Mouse (Mus musculus) T-cell, adult 2 months (primary cell): ENCODE measurements around the gene Slc37a4.
A peak's percentile ranks its signal among the peaks of the same experiment; 100 is the strongest.
"Not testable (repeated sequence)": the region's sequence is repeated elsewhere in the genome, so short reads cannot be mapped to it uniquely, and the experiment has no call there.

Experiments used
- DNase-seq: peaks from one replicate; pipeline ENCODE4 v3.0.0; 2022; ENCODE audit warnings: low spot score

Slc37a4 gene

GRCm38 (mm10) chr9:44398551-44398950 is 1.9 kb downstream of the Slc37a4 start:
- no peak for DNase-seq

- DNase-seq: no peak
These were observed 2.6 kb downstream of the Slc37a4 start for GRCm38 (mm10) chr9:44399114-44399794.

GRCm38 (mm10) chr9:44399795-44400114 is 3.1 kb downstream of the Slc37a4 start:
- no peak for DNase-seq

- no peak for DNase-seq
These were observed 4.4 kb downstream of the Slc37a4 start for GRCm38 (mm10) chr9:44401081-44401480.

- no peak for DNase-seq
These were observed 8.4 kb downstream of the Slc37a4 start for GRCm38 (mm10) chr9:44405011-44405410.

GRCm38 (mm10) chr9:44406906-44407751 is 10.5 kb downstream of the Slc37a4 start, which contains the start of the genes Rps25 and Trappc4:
TSS of gene Rps25 (plus strand) at chr9:44407139.
TSS of gene Trappc4 (minus strand) at chr9:44407600.
- DNase-seq: peak; percentile 91

GRCm38 (mm10) chr9:44407752-44408097 is 11.1 kb downstream of the Slc37a4 start:
- no peak for DNase-seq

- not testable (repeated sequence) for DNase-seq
These were observed 12.0 kb downstream of the Slc37a4 start for GRCm38 (mm10) chr9:44408693-44409092.

- no peak for DNase-seq
These were observed 14.1 kb downstream of the Slc37a4 start for GRCm38 (mm10) chr9:44410647-44411336.

- DNase-seq: no peak
These were observed 15.0 kb downstream of the Slc37a4 start for GRCm38 (mm10) chr9:44411601-44412130.

- DNase-seq: no peak
These were observed 15.7 kb downstream of the Slc37a4 start for GRCm38 (mm10) chr9:44412306-44412705.

GRCm38 (mm10) chr9:44412781-44413180 is 16.1 kb downstream of the Slc37a4 start:
- DNase-seq: no peak

- DNase-seq: no peak
These were observed 20.7 kb downstream of the Slc37a4 start for GRCm38 (mm10) chr9:44417156-44417891.

- DNase-seq: peak; percentile 90
These were observed 21.3 kb downstream of the Slc37a4 start for GRCm38 (mm10) chr9:44417892-44418363.

- no peak for DNase-seq
These were observed 22.1 kb downstream of the Slc37a4 start, which contains the start of gene Ccdc84 for GRCm38 (mm10) chr9:44418519-44419385. TSS of gene Ccdc84 (minus strand) at chr9:44418569.

GRCm38 (mm10) chr9:44419730-44420129 is 23.1 kb downstream of the Slc37a4 start:
- DNase-seq: not testable (repeated sequence)

- no peak for DNase-seq
These were observed 23.7 kb downstream of the Slc37a4 start for GRCm38 (mm10) chr9:44420280-44420898.

- DNase-seq: no peak
These were observed 26.9 kb downstream of the Slc37a4 start for GRCm38 (mm10) chr9:44423576-44423975.

GRCm38 (mm10) chr9:44432577-44433185 is 36.0 kb downstream of the Slc37a4 start:
- DNase-seq: no peak

- no peak for DNase-seq
These were observed 39.1 kb downstream of the Slc37a4 start for GRCm38 (mm10) chr9:44435747-44436146.
